Mouse (Mus musculus) urinary bladder, postnatal 4 days (tissue): ENCODE data around the gene Hectd3.

Source experiments
- DNase-seq, 2 experiments: peaks; one replicate each; pipeline ENCODE4 v3.0.0; 2021 to 2022; ENCODE audit warnings: low spot score in 2 of 2

The Hectd3 gene

DNA sequence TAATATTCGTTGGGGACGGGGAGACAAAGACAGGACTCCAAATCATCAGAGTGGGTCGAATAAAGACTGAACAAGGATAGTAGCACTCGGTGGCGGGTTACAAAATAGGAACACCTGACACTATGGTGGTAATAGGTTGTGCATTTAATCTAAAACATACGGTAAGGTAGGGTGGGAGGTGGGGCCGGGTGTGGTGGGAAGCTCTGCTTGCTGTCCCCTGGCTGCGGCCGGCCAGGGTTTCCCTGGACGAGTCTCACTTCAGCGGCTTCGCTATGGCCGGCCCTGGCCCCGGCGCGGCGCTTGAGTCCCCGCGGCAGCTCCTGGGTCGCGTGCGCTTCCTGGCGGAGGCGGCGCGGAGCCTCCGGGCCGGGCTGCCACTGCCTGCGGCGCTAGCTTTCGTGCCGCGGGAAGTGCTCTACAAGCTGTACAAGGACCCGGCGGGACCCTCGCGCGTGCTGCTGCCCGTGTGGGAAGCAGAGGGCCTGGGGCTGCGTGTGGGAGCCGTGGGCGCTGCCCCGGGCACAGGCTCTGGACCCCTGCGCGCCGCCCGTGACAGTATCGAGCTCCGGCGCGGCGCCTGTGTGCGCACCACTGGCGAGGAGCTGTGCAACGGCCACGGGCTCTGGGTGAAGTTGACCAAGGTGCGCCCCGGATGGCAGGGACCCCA lies at the start of gene Hectd3:
Gene Hectd3, plus strand, starts transcription at position 187 of the 667 bp plus-strand sequence.
- peak; percentile 48 to 59 for DNase-seq

DNA sequence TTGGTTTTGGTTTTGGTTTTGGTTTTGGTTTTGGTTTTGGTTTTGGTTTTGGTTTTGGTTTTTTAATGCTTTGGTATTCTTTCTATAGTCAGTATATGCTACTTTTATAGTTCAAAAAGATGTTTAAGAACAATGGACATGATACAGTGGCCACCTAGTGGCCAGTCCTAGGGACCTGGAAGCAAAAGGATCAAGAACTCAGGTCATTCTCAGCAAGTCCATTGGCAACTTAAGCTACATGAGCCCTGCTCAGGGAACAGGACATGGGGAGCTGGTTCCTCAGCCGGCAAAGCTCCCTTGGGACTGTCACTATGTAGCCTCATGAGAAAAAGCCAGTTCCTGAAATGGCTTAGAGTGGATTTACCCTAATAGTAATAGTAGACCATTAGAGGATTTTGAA lies 43.5 kb upstream of the Hectd3 start:
- DNase-seq, result no peak

DNA sequence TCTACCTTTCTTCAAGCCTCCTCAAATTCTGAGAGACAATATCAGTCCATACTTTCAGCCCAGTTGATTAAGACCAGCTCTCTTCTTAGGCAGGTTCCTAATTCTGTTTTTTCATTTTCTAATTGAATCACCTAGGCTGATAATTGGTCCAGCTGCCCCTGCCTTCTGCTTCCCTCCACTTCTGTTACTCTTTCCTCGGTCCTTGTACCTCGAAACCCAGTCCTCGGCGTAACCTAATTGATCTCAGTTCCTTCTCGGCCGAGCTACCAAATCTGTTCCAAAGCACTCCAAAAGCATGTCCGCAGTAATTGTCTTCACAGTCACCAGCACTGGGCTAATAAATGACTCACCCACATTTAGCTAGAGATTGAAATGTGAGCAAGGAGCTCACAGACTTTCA lies 40.2 kb upstream of the Hectd3 start:
- DNase-seq, result no peak

DNA sequence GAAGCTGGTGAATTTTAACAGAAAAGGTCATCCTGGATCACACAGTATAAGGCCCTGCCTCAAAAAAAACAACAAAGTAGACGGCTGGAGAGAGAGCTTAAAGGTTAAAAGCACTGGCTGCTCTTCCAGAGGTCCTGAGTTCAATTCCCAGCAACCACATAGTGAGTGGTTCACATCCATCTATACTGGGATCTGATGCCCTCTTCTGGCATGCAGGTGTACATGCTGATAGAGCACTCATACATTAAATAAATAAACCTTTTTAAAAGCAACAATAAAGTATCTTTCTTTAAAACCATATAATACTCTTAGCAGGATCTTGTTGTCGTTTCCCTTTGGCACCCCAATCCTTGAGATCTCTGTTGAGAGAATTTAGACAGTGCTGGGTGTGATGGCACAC lies 18.6 kb upstream of the Hectd3 start:
- DNase-seq, result no peak

DNA sequence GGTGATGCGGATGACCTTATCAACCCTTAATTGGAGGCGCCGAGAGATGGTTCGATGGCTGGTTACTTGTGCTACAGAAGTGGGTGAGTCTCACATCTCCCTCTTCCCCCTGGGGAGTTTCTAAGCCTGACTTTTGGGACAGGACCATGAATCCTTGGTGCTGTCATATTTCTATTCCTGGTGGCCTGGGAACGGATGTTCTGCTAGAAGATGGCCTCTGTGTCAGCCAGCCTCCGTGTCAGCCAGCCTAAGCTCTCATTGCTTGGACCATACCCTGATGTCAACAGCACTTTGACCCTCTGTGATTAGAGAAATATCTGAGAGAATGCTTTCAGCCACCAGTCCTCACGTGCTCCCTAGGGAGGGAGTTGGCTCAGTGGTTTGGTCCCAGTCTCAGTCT lies 9.4 kb upstream of the Hectd3 start:
- DNase-seq, result no peak

DNA sequence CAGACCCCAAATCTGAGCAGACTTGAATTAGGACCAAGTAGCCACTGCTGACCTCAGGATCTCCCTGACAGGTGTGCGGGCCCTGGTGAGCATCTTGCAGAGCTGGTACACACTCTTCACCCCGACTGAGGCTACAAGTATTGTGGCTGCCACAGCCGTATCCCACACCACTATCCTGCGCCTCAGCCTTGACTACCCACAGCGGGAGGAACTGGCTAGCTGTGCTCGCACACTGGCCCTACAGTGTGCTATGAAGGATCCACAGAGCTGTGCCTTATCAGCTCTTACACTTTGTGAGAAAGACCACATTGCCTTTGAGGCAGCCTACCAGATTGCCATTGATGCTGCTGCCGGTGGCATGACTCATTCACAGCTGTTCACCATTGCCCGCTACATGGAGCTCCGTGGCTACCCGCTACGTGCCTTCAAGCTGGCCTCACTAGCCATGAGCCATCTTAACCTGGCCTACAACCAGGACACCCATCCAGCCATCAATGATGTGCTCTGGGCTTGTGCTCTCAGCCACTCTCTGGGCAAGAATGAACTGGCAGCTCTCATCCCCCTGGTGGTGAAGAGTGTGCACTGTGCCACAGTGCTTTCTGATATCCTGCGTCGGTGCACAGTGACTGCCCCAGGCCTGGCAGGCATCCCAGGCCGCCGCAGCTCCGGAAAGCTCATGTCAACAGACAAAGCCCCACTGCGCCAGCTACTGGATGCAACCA lies 8.6 kb upstream of the Hectd3 start:
- peak in 1 of 2 experiments; percentile 43 for DNase-seq

DNA sequence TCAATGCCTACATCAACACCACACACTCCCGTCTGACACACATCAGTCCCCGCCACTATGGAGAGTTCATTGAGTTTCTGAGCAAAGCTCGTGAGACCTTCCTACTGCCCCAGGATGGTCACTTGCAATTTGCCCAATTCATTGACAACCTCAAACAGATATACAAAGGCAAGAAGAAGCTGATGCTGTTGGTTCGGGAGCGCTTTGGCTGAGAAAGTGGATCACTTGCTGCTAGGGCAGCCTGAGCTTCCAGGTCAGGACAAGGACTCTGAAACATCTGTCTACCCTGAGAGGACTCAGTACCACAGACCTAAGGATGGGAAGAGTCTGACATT lies 8.0 kb upstream of the Hectd3 start:
- DNase-seq, result no peak

DNA sequence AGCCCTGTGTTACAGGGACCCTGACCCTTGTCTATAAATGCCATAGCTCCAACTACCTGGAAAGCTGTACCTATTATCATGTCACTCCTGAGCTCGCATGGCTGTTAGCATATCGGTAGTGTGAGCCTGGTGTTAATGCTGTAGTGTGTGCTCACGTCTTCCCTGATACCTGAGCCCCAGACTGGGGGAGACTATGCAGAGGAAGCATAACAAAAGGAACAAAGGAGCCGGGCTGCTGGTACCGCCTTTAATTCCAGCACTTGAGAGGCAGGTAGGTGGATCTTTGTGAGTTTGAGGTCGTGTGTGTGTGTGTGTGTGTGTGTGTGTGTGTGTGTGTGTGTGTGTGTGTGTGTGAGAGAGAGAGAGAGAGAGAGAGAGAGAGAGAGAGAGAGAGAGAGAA lies 5.4 kb upstream of the Hectd3 start:
- no peak for DNase-seq

DNA sequence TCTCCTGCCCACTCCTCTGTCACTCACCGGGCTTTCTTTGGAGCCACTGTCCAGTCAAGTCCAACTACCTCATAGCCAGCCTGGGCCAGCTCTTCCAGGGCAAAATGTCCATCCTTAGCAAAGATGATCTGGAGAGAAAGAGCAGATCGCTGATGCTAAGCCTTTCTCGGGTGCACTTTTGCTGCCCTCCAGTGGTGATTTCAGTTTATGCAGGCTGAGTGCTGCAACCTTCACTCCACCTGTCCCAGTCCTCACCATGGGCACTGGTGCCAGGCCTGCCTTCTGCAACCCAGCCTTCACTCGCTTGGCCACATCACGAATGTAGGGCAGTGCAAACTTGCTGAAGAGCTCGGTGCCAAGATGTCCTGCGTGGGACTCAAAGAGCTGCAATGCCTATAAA lies 3.8 kb upstream of the Hectd3 start:
- peak; percentile 61 to 81 for DNase-seq

DNA sequence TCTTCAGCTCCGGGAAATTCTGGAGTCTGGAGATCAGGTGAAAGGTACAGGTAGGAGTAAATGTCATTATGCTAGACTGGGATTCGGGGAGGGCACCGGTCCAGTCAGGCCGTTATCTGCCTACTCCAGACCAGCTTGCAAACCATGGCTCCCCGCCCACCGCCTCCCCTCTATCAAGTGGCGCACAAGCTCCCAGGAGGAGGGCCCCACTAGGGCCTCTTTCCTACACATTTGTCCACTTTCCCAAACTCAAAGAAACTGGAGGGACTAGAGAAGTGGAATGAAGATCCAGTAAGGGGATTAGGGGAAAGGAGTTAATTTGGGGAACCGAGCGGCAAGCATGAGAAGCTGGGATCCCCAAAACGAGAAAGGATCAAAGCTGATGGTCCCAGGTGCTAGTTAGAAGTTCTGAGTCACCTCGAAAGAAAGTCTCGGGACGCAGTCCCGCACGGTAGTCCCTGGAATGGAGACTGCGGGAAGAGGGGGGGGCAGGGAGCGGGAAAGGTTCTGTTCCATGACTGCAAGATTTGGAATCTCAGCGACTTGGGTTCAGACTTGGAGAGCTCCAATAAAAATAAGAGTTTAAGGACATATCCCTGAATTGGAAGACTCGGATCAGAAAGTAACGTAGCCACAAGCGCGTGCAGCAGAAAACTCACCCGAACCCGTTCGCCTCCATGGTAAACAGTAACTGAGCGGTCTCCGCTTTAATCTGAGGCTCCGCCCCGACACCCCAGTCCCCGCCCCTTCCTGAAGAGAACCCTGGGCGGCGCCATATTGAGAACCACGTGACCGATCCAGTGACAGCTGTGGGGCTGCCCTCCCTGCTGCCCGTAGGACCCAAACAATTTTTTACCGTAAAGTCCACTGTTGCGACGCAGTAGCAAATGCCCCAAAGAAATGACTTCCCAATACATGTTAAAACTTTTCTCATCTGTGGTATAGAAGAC lies 1.2 kb upstream of the Hectd3 start, which contains the start of gene Urod:
Gene Urod, minus strand, starts transcription at position 742 of the 950 bp plus-strand sequence.
- DNase-seq, result peak; percentile 91 to 94

DNA sequence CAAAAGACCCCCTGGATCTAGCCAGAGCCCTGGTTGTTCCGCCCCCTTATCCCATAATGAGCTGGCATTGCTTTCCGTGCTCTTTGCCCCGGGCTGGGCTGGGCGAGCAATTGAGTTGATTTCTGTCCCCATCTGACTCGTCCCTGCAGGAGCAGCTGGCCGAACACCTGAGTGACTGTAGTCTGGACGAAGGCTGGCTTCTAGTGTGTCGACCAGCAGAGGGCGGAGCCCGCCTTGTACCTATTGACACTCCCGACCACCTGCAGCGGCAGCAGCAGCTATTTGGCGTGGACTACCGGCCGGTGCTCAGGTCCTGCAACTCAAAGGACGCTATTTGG lies 650 bp downstream of the Hectd3 start:
- peak in 1 of 2 experiments; percentile 61 for DNase-seq

DNA sequence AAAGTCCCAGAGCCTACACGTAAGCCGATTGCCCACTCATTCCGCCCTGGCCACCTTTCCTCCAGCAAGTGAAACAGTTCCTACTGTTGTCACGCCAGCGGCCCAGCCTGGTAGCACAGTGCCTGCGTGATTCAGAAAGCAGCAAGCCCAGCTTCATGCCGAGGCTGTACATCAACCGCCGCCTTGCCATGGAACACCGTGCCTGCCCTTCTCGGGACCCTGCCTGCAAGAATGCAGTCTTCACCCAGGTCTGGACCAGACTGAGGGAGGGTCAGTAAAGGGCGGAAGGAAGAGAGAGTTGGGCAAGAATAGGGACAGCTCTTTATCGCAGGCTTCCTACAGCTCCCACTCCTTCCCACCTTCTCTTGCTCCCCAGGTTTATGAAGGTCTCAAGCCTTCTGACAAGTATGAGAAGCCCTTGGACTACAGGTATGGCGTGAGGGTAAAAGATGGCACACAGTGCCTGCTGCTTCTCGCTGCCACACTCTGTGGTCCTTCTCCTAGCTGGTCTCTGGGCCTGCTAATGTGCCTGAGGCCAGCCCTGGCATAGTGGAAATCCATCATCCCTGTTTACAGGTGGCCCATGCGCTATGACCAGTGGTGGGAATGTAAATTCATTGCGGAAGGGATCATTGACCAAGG lies 4.5 kb downstream of the Hectd3 start:
- DNase-seq, result no peak

DNA sequence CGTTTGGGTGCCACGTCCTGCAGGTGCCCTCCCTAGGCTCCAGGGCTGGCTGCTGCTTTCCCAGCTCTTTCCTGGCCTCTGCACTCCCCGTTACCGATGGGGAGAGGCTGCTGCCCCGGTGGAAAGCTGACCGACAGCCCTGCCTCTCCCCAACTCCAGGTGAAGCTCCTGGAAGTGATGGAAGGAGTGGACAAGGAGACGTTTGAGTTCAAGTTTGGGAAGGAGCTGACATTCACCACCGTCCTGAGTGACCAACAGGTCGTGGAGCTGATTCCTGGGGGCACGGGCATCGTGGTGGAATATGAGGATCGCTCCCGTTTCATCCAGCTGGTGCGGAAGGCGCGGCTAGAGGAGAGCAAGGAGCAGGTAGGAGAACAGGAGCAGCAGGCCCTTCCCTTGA lies 6.8 kb downstream of the Hectd3 start:
- no peak for DNase-seq

DNA sequence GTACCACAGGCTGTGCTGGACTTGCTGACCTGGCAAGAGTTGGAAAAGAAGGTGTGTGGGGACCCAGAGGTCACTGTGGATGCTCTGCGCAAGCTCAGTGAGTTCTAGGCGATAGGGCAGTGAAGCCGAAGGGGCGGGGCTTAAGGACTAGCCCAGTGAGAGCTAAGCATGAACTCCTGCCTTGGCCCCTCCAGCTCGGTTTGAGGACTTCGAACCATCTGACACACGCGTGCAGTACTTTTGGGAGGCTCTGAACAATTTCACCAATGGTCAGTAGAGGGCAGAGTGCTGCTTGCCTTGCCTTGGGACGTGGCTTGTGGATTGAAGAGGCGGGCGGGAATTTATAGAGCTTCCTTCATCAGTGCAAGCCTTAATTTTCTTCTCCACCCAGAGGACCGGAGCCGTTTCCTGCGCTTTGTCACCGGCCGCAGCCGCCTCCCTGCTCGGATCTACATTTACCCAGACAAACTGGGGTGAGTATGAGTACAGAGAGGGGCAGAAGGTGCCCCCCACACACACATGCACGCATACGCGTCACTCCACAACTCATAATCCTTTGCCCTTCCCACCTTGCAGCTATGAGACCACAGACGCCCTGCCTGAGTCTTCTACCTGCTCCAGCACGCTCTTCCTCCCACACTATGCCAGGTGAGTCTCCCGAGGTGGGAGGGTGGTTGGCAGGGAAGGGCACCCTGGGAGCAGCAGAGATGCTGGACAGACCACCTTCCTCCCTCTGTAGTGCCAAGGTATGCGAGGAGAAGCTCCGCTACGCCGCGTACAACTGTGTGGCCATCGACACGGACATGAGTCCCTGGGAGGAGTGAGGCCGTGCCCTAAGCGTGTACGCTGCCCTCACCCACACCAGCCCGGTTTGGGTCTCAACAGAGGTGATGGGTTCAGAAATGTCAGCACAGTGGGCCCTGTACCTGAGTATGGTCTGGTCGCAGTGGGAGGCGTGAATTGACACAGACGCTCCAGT lies 7.7 kb downstream of the Hectd3 start:
- peak in 1 of 2 experiments; percentile 50 for DNase-seq

DNA sequence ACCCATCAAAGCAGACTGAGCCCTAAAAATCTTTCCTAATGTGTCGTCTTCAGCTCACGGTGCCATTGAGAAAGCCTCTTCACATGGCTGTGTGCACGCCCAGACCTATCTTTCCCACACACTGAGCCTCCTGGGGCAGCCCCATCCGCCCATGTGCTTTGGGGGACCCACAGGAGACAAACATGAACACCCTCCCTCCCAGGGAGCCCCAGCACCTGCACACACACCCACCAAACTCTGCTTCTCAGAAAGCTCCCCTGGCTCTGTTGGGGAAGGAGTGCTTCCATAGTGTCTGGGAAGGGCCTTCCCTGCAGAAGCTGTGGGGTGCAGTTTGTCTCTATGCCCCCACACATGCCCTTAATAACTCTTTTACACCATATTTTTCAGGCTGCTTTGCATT lies 9.5 kb downstream of the Hectd3 start:
- DNase-seq, result no peak

DNA sequence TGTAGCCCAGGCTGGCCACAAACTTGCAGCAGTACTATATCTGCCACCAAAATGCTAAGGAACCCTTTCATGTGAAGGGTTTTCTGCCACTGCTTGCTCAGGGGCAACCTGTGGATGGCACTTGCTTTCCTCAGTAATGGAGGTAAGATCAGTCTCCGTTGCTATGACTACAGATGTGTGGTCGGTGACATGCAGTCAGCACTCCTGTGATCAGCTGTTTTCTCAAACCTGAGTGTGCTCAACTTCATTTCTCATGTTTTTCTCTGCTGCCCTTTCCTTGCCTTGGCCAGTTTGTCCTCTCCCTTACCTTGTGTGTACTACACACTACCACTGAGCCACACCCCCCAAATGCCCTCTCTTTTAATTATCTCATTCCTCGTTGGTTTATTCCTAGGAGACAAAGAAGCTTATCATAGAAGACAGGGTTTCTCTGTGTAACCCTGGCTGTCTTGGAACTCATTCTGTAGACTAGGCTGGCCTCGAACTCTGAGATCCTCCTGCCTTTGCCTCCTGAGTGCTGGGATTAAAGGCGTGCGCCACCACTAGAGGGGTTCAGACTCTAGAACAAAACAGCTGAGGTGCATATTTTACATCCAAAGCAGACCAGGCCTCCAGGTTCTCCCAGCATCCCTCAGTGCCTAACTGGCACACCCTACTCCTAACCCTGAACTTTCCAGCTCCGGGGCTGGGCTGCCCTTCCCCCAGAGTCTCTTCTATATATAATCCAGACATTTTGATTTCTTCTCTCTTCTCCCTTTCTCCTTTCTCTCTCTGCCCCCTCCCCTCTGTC lies 10.7 kb downstream of the Hectd3 start:
- DNase-seq, result no peak

DNA sequence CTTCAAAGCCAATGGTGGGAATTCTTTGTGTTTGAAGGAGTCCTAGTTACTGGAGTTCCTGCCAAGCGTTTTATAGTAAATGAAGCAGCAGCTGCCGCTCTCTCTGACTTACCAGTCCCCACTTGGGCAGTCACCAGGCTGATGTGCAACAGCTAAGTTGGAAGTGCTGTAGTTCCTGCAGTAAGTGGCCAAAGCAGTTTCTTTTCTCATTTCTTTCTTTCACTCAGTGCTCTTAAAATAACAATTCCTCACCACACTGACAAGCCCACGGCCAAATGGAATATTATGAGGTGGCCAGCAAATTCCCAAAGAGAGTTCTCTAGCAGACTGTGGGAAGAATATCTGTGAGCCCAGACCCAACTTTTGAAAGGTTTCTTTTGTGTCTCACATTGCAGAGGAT lies 11.9 kb downstream of the Hectd3 start:
- no peak for DNase-seq

DNA sequence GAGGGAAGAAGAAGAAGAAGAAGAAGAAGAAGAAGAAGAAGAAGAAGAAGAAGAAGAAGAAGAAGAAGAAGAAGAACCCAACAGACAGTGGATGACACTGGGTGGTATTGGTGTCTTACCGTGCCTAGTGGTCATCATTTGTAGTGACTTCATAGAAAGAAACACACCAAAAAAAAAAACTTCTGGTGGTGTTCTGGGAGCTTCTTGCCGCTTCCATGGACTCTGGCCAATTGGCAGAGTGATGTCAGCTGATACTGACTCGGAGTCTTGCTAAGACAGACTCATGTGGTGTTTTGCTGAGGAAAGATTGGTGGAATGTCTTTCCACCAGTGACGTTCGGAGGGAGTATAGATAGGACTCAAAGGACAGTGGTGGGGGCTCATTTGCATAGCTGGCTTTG lies 15.1 kb downstream of the Hectd3 start:
- no peak for DNase-seq

DNA sequence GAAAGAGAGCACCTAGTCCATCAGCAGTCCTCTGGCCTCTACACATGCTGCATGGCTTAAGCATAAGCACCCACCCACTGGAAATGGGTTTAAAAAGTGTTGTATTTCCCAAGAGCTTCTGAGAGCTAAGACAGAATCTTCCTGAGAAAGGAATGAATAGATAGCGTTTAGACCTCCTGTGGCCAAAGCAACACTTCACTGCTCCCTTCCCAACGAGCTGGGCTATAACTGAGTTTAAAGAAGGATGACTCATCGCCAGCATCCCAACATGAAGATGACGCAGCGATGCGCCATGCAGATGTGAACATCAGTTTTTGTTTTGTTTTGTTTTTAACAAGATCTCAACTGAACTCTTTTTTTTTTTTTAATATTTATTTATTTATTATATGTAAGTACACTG lies 18.5 kb downstream of the Hectd3 start:
- DNase-seq, result no peak

DNA sequence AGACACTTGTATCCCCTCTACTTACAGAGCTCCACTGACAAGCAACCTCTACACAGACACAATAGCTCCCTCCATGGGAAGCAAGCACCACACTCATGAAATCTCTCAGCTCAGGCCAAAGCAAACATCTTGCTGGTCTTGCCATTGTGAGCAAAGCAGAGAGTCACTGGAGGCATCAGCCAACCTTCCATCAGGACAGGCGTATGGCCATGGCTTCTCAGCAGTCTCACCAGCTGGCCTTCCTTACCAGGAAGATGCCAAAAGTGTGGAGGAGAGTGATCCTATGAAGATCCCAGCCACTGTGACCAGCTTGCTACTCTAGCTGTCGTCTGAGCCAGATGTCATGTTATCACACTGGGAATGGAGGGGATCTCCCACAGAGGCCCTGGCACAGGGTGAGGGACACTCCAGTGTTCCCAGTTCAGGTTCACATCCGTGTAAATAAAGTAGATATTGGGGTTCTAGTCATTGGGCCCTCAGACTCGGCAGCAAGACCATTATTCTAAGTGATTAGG lies 19.8 kb downstream of the Hectd3 start:
- DNase-seq, result no peak
